In genomic region chr8:116522104-116522767, GRCm38 (mm10) we compare ENCODE assay signal across 33 mouse cellular contexts. TPM values are rescaled to one million over a fixed set of nuclear protein-coding genes. Genes with fewer than 3 reads are reported as not detected.
DNase-seq lines count a peak whose midpoint lies in the region; ATAC-seq and TF ChIP-seq lines count a peak whose summit lies in the region.
"Had no signal": no experiment of that assay in that cellular context is flagged by ENCODE, and none has a peak within 500 bp of the region (broad histone marks: within the 10 kb centered on the region; RNA-seq: fewer than 3 reads in every experiment).

No protein-coding gene starts in this region.

- H3K36me3 ChIP-seq in midbrain, embryonic 14.5 days (ENCODE audit: control insufficient read depth, insufficient read depth, low read length): no peaks in the 10 kb centered on the region
- H3K36me3 ChIP-seq in midbrain, postnatal 0 days (ENCODE audit: insufficient read depth, low read length): no peaks in the 10 kb centered on the region
- H3K36me3 ChIP-seq: forebrain, embryonic 12.5 days; heart, embryonic 12.5 days; hindbrain, embryonic 15.5 days; limb, embryonic 10.5 days; limb, embryonic 15.5 days; liver, embryonic 15.5 days; midbrain, embryonic 10.5 days; stomach, embryonic 15.5 days had no signal

- H3K27ac ChIP-seq in midbrain, embryonic 14.5 days (replicated peaks; ENCODE audit: low read depth, low read length): no peak overlapping the region
- no peak overlapping the region for H3K27ac ChIP-seq in midbrain, postnatal 0 days (ENCODE audit: low read depth, low read length)
- H3K27ac ChIP-seq: forebrain, embryonic 12.5 days; heart, adult 2 months; hindbrain, embryonic 15.5 days; limb, embryonic 10.5 days; limb, embryonic 15.5 days; liver, embryonic 15.5 days; midbrain, embryonic 10.5 days; stomach, embryonic 15.5 days had no signal

- H3K4me3 ChIP-seq in midbrain, embryonic 14.5 days (replicated peaks; ENCODE audit: low read depth, low read length): no peak overlapping the region
- H3K4me3 ChIP-seq in midbrain, postnatal 0 days (ENCODE audit: low read depth, low read length): no peak overlapping the region
- H3K4me3 ChIP-seq: forebrain, embryonic 12.5 days; heart, adult 2 months; heart, embryonic 12.5 days; hindbrain, embryonic 15.5 days; limb, embryonic 10.5 days; limb, embryonic 15.5 days; liver, embryonic 15.5 days; midbrain, embryonic 10.5 days; stomach, embryonic 15.5 days had no signal

- no peaks in the 10 kb centered on the region for H3K27me3 ChIP-seq in midbrain, embryonic 14.5 days (ENCODE audit: control insufficient read depth, insufficient read depth, low read length)
- H3K27me3 ChIP-seq in midbrain, postnatal 0 days (ENCODE audit: insufficient read depth, low read length): no peaks in the 10 kb centered on the region
- H3K27me3 ChIP-seq: CH12.LX; forebrain, embryonic 12.5 days; heart, embryonic 12.5 days; hindbrain, embryonic 15.5 days; limb, embryonic 15.5 days; liver, embryonic 15.5 days; stomach, embryonic 15.5 days had no signal

- DNase-seq in cerebellum, adult 11 months: peak; percentile 21
- DNase-seq in midbrain, embryonic 14.5 days: peak; percentile 0
- DNase-seq in midbrain, postnatal 0 days (ENCODE audit: low spot score): no peak
- DNase-seq in cerebellum, postnatal 36 days: peak; percentile 30 to 39
- DNase-seq in adipocyte (ENCODE audit: low spot score): no peak
- DNase-seq: adrenal gland, postnatal 10 days; heart, adult 2 months; kidney, adult 11 months; kidney, postnatal 14 days; layer of hippocampus, adult 9-11 months; lung, embryonic 14.5 days; lung, postnatal 14 days; right cerebral cortex, postnatal 25 days; thymus, postnatal 14 days had no signal

- H3K9ac ChIP-seq in midbrain, embryonic 14.5 days (replicated peaks; ENCODE audit: low read length): no peak overlapping the region
- no peak overlapping the region for H3K9ac ChIP-seq in midbrain, postnatal 0 days (replicated peaks; ENCODE audit: low read length, poor library complexity, severe bottlenecking)
- H3K9ac ChIP-seq: forebrain, embryonic 12.5 days; heart, embryonic 12.5 days; hindbrain, embryonic 15.5 days; limb, embryonic 15.5 days; liver, embryonic 15.5 days; lung, embryonic 14.5 days; stomach, embryonic 15.5 days had no signal

- no peak for ATAC-seq in cerebellum, adult (ENCODE audit: insufficient number of reproducible peaks, low FRiP score, low TSS enrichment)
- ATAC-seq in midbrain, embryonic 14.5 days (ENCODE audit: low FRiP score, low TSS enrichment): no peak
- ATAC-seq in midbrain, postnatal 0 days (ENCODE audit: low FRiP score): no peak
- ATAC-seq in monocyte, adult 5-6 weeks (replicated peaks; ENCODE audit: insufficient number of reproducible peaks, low FRiP score, low TSS enrichment, poor library complexity, severe bottlenecking): no peak
- ATAC-seq: inflammation-experienced regulatory T-cells, adult 6 months; midbrain, embryonic 16.5 days had no signal

- 87% methylated on average over 11 of the region's 11 CpGs for WGBS in midbrain, embryonic 14.5 days
- 80% methylated on average over 11 of the region's 11 CpGs for WGBS in midbrain, postnatal 0 days

- peaks cover 3% of the 10 kb centered on the region; the same call in 1 of the 2 replicates for H3K9me3 ChIP-seq in midbrain, embryonic 14.5 days (ENCODE audit: control insufficient read depth, low read length)
- H3K9me3 ChIP-seq in midbrain, postnatal 0 days (ENCODE audit: low read length): 0 out of 2 replicates have a peak, but pooled peaks cover 4% of the 10 kb centered on the region
- H3K9me3 ChIP-seq: hindbrain, embryonic 15.5 days; stomach, embryonic 15.5 days had no signal

- no peak for TF ChIP-seq CTCF in midbrain, postnatal 0 days (IDR thresholded peaks at IDR 0.05)

- H3K4me1 ChIP-seq in midbrain, embryonic 14.5 days (ENCODE audit: control insufficient read depth, insufficient read depth, low read length): no peaks in the 10 kb centered on the region
- H3K4me1 ChIP-seq in midbrain, postnatal 0 days (ENCODE audit: insufficient read depth, low read length): no peaks in the 10 kb centered on the region
- H3K4me1 ChIP-seq: forebrain, embryonic 12.5 days; heart, embryonic 12.5 days; hindbrain, embryonic 15.5 days; limb, embryonic 10.5 days; limb, embryonic 15.5 days; liver, embryonic 15.5 days; midbrain, embryonic 10.5 days; stomach, embryonic 15.5 days had no signal

- H3K4me2 ChIP-seq in midbrain, embryonic 14.5 days (ENCODE audit: low read length): no peak overlapping the region
- H3K4me2 ChIP-seq in midbrain, postnatal 0 days (ENCODE audit: low read depth, low read length, poor library complexity, severe bottlenecking): no peak overlapping the region
- H3K4me2 ChIP-seq: forebrain, embryonic 12.5 days; heart, embryonic 12.5 days; hindbrain, embryonic 15.5 days; limb, embryonic 15.5 days; liver, embryonic 15.5 days; lung, embryonic 14.5 days; stomach, embryonic 15.5 days had no signal

RNA-seq across cellular contexts. Expression of gene Dynlrb2, which starts 17.5 kb away (rescaled TPM):
- 6.7 and 7.5 TPM in 2 replicates for polyA plus RNA-seq in midbrain, embryonic 14.5 days (2014; fragmentation: Nextera tagmentation; extraction: Ambion mirVana)
- total RNA-seq in midbrain, postnatal 0 days (2014; rRNA removed): 2.0 and 20.4 TPM in 2 replicates
- 14.5 and 17.4 TPM in 2 replicates for polyA plus RNA-seq in midbrain, postnatal 0 days (2015; fragmentation: Nextera tagmentation; extraction: Ambion mirVana)
- not detected in 3 replicates for total RNA-seq in monocyte, adult 5-6 weeks (2017)
- total RNA-seq: CH12.LX; ES-E14; gastrocnemius, postnatal 4 days; heart, adult 2 months; hematopoietic stem cell, adult 5-6 weeks had no signal
- polyA plus RNA-seq: C2C12; heart, embryonic 12.5 days; heart, postnatal 0 days; inflammation-experienced regulatory T-cells, adult 6 months; kidney, embryonic 14.5 days; limb, embryonic 10.5 days; limb, embryonic 15.5 days; liver, embryonic 15.5 days had no signal

Comparison
In these comparisons a context has a peak if more than half of its experiments do, and no peak if none do; other contexts are left out.
1. DNase-seq: peak in cerebellum, adult 11 months (single experiment), midbrain, embryonic 14.5 days (single experiment) and cerebellum, postnatal 36 days (2 of 2); none in midbrain, postnatal 0 days (single experiment) and adipocyte (single experiment).